Mouse (Mus musculus) kidney, adult 2 months (tissue): ENCODE measurements around the gene Grid2.

Source experiments
- CTCF ChIP-seq: fragments of 200-500 bp; conservative IDR thresholded peaks from 2 replicates; pipeline ENCODE4 v1.5.1; 2011; ENCODE audit warnings: low read depth, mild to moderate bottlenecking, control low read depth, low read length, moderate library complexity, mixed read lengths; ENCODE audit not compliant: insufficient read depth, insufficient read length
- POLR2A ChIP-seq: fragments of 200-500 bp; IDR thresholded peaks from one replicate; pipeline ENCODE4 v1.6.1; 2011; ENCODE audit warnings: low read depth, low read length, control low read depth

DNA sequence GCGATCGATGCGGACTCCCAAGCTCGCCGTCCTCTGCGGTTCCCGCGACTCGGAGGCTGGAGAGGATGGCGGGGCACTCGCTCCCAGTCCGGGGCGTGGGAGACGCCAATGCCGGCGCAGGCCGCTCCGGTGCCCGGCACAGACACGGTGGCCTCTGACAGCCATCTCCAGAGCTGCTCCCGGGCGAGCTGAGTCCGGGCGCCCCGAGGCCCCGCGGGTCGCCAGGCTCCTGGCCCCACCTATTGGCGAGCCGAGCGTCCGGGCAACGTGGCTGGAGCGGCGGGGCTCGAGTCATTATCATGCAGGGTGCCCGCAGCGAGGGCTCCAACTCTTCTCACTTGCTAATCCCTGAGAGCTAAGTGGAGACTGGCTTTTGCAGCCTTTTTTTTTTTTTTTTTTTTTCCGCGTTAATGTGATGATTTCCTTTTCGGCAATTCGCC lies 1.8 kb downstream of the Grid2 start:
- no peak for TF ChIP-seq CTCF
- TF ChIP-seq POLR2A, result no peak
